Mouse (Mus musculus) left cerebral cortex, postnatal 10 days (tissue): Measurements from ENCODE around the gene Yars. TPM values are rescaled to one million over a fixed set of nuclear protein-coding genes. Genes with fewer than 3 reads are reported as not detected.

Experiments used
- total RNA-seq, 2 experiments: library from RNA; stranded (reverse); gene quantifications; 2 replicates each; pipeline ENCODE4 v1.2.3; 2021

Gene Yars
- total RNA-seq, 2 experiments from 2014 or later: 103 to 105 TPM

Other genes with a start within 250 kb of the Yars start
- 10 to 100 TPM; 30.3 to 36.3 TPM for gene Azin2, start 227.3 kb upstream of the Yars start, total RNA-seq
- gene Ak2, start 197.8 kb upstream of the Yars start, total RNA-seq: 10 to 100 TPM; 30.5 to 30.7 TPM
- 10 to 100 TPM; 71.6 to 85.4 TPM for gene Rnf19b, start 131.5 kb upstream of the Yars start, total RNA-seq
- not detected for gene Tmem54, start 84.2 kb upstream of the Yars start, total RNA-seq
- gene Hpca, start 67.7 kb upstream of the Yars start, total RNA-seq: 100 to 1,000 TPM; 441 to 451 TPM
- gene Fndc5, start 52.8 kb upstream of the Yars start, total RNA-seq: 10 to 100 TPM; 41.8 to 44.6 TPM
- gene S100pbp, start within 50 bp of the Yars start, total RNA-seq: 10 to 100 TPM; 40.1 to 45.7 TPM
- gene C77080, start 71.6 kb downstream of the Yars start, total RNA-seq: 10 to 100 TPM; 11.1 to 15.8 TPM
- gene Sync, start 97.9 kb downstream of the Yars start, total RNA-seq: 1 to 10 TPM; 1.7 TPM
- gene Rbbp4, start 145.6 kb downstream of the Yars start, total RNA-seq: 100 to 1,000 TPM; 124 to 134 TPM
- gene Zbtb8os, start 145.9 kb downstream of the Yars start, total RNA-seq: 10 to 100 TPM; 18.9 to 24.7 TPM
- 1 to 10 TPM; 7.6 to 8.5 TPM for gene Zbtb8a, start 188.4 kb downstream of the Yars start, total RNA-seq